Mouse (Mus musculus): ENCODE results near the gene Dennd1b. TPM values are rescaled to one million over a fixed set of nuclear protein-coding genes. Genes with fewer than 3 reads are reported as not detected.

Gene Dennd1b
- polyA plus RNA-seq, 1 experiment from 2014 or later, result 3.5 TPM

GRCm38 (mm10) chr1:139025882-139026645, 62.8 kb downstream of the Dennd1b start:
- Histone ChIP-seq H3K9me3 (replicated peaks) (no peaks in the 10 kb centered on the region), H3K9ac (no peak overlapping the region), H3K4me3 (replicated peaks) (no peak overlapping the region), H3K4me1 (replicated peaks) (0 out of 2 replicates have a peak, but pooled peaks cover 5% of the 10 kb centered on the region), H3K4me2 (no peak overlapping the region), H3K27me3 (no peaks in the 10 kb centered on the region), H3K27ac (no peak overlapping the region), H3K36me3 (no peaks in the 10 kb centered on the region)
- DNase-seq (no peak), ATAC-seq (ENCODE audit: low read depth) (no peak)
- 65% methylated on average over 8 of the region's 8 CpGs for WGBS (ENCODE audit: insufficient replicate concordance)

- no peak for ATAC-seq (ENCODE audit: low read depth)
- no peak for DNase-seq
- 0 out of 2 replicates have a peak, but pooled peaks cover 5% of the 10 kb centered on the region for H3K4me1 ChIP-seq (replicated peaks)
- H3K27ac ChIP-seq, result no peak overlapping the region
- H3K4me2 ChIP-seq, result no peak overlapping the region
- no peaks in the 10 kb centered on the region for H3K36me3 ChIP-seq
- H3K9me3 ChIP-seq (replicated peaks), result no peaks in the 10 kb centered on the region
- no peak overlapping the region for H3K9ac ChIP-seq
- no peak overlapping the region for H3K4me3 ChIP-seq (replicated peaks)
- H3K27me3 ChIP-seq, result no peaks in the 10 kb centered on the region
These were observed 66.3 kb downstream of the Dennd1b start for GRCm38 (mm10) chr1:139029521-139029920.

GRCm38 (mm10) chr1:139032411-139032810, 69.2 kb downstream of the Dennd1b start:
- Histone ChIP-seq H3K36me3 (no peaks in the 10 kb centered on the region), H3K4me3 (replicated peaks) (no peak overlapping the region), H3K9me3 (replicated peaks) (no peaks in the 10 kb centered on the region), H3K4me2 (no peak overlapping the region), H3K4me1 (replicated peaks) (peaks cover 10% of the 10 kb centered on the region; the same call in 1 of the 2 replicates), H3K27ac (no peak overlapping the region), H3K9ac (no peak overlapping the region), H3K27me3 (no peaks in the 10 kb centered on the region)
- 73% methylated on average over 1 of the region's 1 CpGs for WGBS (ENCODE audit: insufficient replicate concordance)
- ATAC-seq (ENCODE audit: low read depth) (no peak), DNase-seq (no peak)

- 50% methylated on average over 4 of the region's 4 CpGs for WGBS (ENCODE audit: insufficient replicate concordance)
- Histone ChIP-seq H3K4me3 (replicated peaks) (no peak overlapping the region), H3K36me3 (no peaks in the 10 kb centered on the region), H3K4me1 (replicated peaks) (peaks cover 5% of the 10 kb centered on the region; the same call in 1 of the 2 replicates), H3K27ac (no peak overlapping the region), H3K27me3 (no peaks in the 10 kb centered on the region), H3K4me2 (no peak overlapping the region), H3K9me3 (replicated peaks) (no peaks in the 10 kb centered on the region), H3K9ac (no peak overlapping the region)
- ATAC-seq (ENCODE audit: low read depth) (no peak), DNase-seq (no peak)
These were observed 71.9 kb downstream of the Dennd1b start for GRCm38 (mm10) chr1:139035141-139035540.

- WGBS (ENCODE audit: insufficient replicate concordance), result 35% methylated on average over 1 of the region's 1 CpGs
- no peak for ATAC-seq (ENCODE audit: low read depth)
These were observed 73.1 kb downstream of the Dennd1b start for GRCm38 (mm10) chr1:139036302-139036701.

GRCm38 (mm10) chr1:139036768-139037507, 73.7 kb downstream of the Dennd1b start:
- ATAC-seq (ENCODE audit: low read depth) (no peak), DNase-seq (no peak)
- 33% methylated on average over 7 of the region's 7 CpGs for WGBS (ENCODE audit: insufficient replicate concordance)
- no peaks in the 10 kb centered on the region for H3K36me3 ChIP-seq
- H3K9me3 ChIP-seq (replicated peaks), result no peaks in the 10 kb centered on the region
- H3K4me3 ChIP-seq (replicated peaks), result no peak overlapping the region
- no peaks in the 10 kb centered on the region for H3K27me3 ChIP-seq
- no peak overlapping the region for H3K27ac ChIP-seq
- H3K4me2 ChIP-seq, result no peak overlapping the region
- H3K4me1 ChIP-seq (replicated peaks), result peaks cover 5% of the 10 kb centered on the region; the same call in 1 of the 2 replicates
- H3K9ac ChIP-seq, result no peak overlapping the region

More at GRCm38 (mm10) chr1:139036302-139036701, 73.1 kb downstream of the Dennd1b start:
- Histone ChIP-seq H3K27me3 (no peaks in the 10 kb centered on the region), H3K4me3 (replicated peaks) (no peak overlapping the region), H3K9ac (no peak overlapping the region), H3K4me2 (no peak overlapping the region), H3K27ac (no peak overlapping the region), H3K9me3 (replicated peaks) (no peaks in the 10 kb centered on the region), H3K4me1 (replicated peaks) (peaks cover 5% of the 10 kb centered on the region; the same call in 1 of the 2 replicates), H3K36me3 (no peaks in the 10 kb centered on the region)
- DNase-seq, result no peak

GRCm38 (mm10) chr1:139038074-139038473, 74.8 kb downstream of the Dennd1b start:
- Histone ChIP-seq H3K9me3 (replicated peaks) (no peaks in the 10 kb centered on the region), H3K9ac (no peak overlapping the region), H3K27ac (no peak overlapping the region), H3K36me3 (no peaks in the 10 kb centered on the region), H3K4me2 (no peak overlapping the region), H3K4me3 (replicated peaks) (no peak overlapping the region), H3K27me3 (no peaks in the 10 kb centered on the region), H3K4me1 (replicated peaks) (peaks cover 5% of the 10 kb centered on the region; the same call in 1 of the 2 replicates)
- WGBS (ENCODE audit: insufficient replicate concordance), result 67% methylated on average over 4 of the region's 4 CpGs
- DNase-seq, result no peak
- no peak for ATAC-seq (ENCODE audit: low read depth)

- H3K27me3 ChIP-seq, result no peaks in the 10 kb centered on the region
- DNase-seq, result no peak
- no peaks in the 10 kb centered on the region for H3K9me3 ChIP-seq (replicated peaks)
- peaks cover 5% of the 10 kb centered on the region; the same call in 1 of the 2 replicates for H3K4me1 ChIP-seq (replicated peaks)
- H3K27ac ChIP-seq, result no peak overlapping the region
- no peak overlapping the region for H3K4me3 ChIP-seq (replicated peaks)
- WGBS (ENCODE audit: insufficient replicate concordance), result 66% methylated on average over 3 of the region's 3 CpGs
- no peak for ATAC-seq (ENCODE audit: low read depth)
- no peak overlapping the region for H3K9ac ChIP-seq
- no peak overlapping the region for H3K4me2 ChIP-seq
- no peaks in the 10 kb centered on the region for H3K36me3 ChIP-seq
These were observed 75.4 kb downstream of the Dennd1b start for GRCm38 (mm10) chr1:139038620-139039019.

GRCm38 (mm10) chr1:139039529-139040230, 76.4 kb downstream of the Dennd1b start:
- DNase-seq, result no peak
- 62% methylated on average over 7 of the region's 7 CpGs for WGBS (ENCODE audit: insufficient replicate concordance)
- Histone ChIP-seq H3K9me3 (replicated peaks) (no peaks in the 10 kb centered on the region), H3K36me3 (no peaks in the 10 kb centered on the region), H3K9ac (no peak overlapping the region), H3K4me3 (replicated peaks) (no peak overlapping the region), H3K4me1 (replicated peaks) (peaks cover 5% of the 10 kb centered on the region; the same call in 1 of the 2 replicates), H3K4me2 (no peak overlapping the region), H3K27me3 (no peaks in the 10 kb centered on the region), H3K27ac (no peak overlapping the region)
- no peak for ATAC-seq (ENCODE audit: low read depth)

- H3K27ac ChIP-seq, result no peak overlapping the region
- no peak overlapping the region for H3K9ac ChIP-seq
- ATAC-seq (ENCODE audit: low read depth), result no peak
- H3K36me3 ChIP-seq, result no peaks in the 10 kb centered on the region
- no peaks in the 10 kb centered on the region for H3K4me1 ChIP-seq (replicated peaks)
- WGBS (ENCODE audit: insufficient replicate concordance), result 68% methylated on average over 6 of the region's 6 CpGs
- H3K4me3 ChIP-seq (replicated peaks), result no peak overlapping the region
- DNase-seq, result no peak
- no peaks in the 10 kb centered on the region for H3K9me3 ChIP-seq (replicated peaks)
- H3K4me2 ChIP-seq, result no peak overlapping the region
- H3K27me3 ChIP-seq, result no peaks in the 10 kb centered on the region
These were observed 85.8 kb downstream of the Dennd1b start for GRCm38 (mm10) chr1:139049075-139049474.

- Histone ChIP-seq H3K4me1 (replicated peaks) (no peaks in the 10 kb centered on the region), H3K4me2 (no peak overlapping the region), H3K27me3 (no peaks in the 10 kb centered on the region), H3K9me3 (replicated peaks) (no peaks in the 10 kb centered on the region), H3K27ac (no peak overlapping the region), H3K9ac (no peak overlapping the region), H3K4me3 (replicated peaks) (no peak overlapping the region), H3K36me3 (no peaks in the 10 kb centered on the region)
- ATAC-seq (ENCODE audit: low read depth) (no peak), DNase-seq (no peak)
- WGBS (ENCODE audit: insufficient replicate concordance), result 78% methylated on average over 11 of the region's 11 CpGs
These were observed 86.7 kb downstream of the Dennd1b start for GRCm38 (mm10) chr1:139049881-139050472.

Measured in liver, embryonic 13.5 days (tissue).